Mouse (Mus musculus) c-Kit-negative CD71-positive TER-119-positive erythroid progenitor cells, embryonic 14.5 days (primary cell): ENCODE data around the gene Hoxa2.

ENCODE experiments used
- DNase-seq: peaks from one replicate; pipeline ENCODE4 v3.0.0-alpha.2; 2013; ENCODE audit warnings: low read depth, low spot score

Gene Hoxa2

DNA sequence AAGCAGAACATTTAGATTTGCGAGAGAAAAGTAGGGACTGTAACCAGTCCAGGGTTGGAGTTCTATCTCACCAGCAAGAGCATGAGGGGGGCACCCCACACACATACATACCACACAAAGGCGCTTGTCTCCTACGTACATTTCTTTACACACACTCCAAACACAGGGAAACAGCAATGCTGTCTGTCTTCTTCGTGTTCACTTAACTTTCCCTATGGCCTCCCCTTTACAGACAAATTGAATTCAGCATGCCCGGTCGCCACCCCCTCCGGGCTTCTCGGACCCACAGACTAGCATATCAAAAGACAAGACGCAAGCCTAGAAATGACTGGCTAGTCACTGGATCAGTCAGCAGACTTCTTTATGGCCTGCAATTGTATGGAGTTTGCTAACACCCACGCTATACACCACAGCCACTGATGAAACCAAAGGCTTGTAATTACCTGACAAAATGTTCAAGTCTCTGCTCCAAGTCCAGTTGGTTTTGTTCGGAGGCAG, 15.6 kb upstream of the Hoxa2 start:
- no peak for DNase-seq

GRCm38 (mm10) chr6:52179690-52180089, 15.1 kb upstream of the Hoxa2 start:
- DNase-seq: no peak

- DNase-seq: no peak
These were observed 14.5 kb upstream of the Hoxa2 start for GRCm38 (mm10) chr6:52178918-52179665.

- no peak for DNase-seq
These were observed 13.2 kb upstream of the Hoxa2 start for GRCm38 (mm10) chr6:52177806-52178205.

DNA sequence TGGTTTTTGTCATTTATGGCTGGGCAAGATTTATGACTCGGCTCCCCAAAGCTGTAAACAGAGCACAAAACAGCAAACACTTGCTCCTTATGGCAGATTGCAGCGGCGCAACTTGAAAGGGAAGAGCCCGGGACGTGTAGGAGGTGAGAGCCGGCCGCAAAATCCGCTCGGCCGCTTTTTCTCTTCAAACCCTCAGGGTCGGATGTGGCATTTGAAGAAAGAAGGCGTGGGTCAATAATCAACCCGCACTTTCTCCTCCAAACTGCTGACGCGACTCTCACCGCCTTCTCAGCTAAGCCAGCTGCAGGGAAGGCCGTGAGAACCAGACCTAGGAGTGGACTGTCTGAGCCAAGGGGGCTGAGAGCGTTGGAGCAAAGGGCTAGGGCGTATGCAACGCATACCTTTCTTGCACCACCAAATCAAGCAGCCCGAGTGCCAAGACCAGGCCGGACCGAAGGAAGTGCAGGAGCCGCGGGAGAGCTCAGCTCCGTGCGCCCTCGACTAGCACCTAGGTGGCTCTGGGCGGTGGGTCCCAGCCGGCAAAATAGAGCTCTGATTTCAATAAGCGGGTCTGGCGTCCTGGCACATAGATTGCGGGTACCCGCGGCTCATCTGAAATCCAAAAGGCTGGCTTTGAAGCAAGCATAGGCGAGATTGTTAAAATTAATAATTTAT, 12.6 kb upstream of the Hoxa2 start, which contains the start of gene 5730596B20Rik:
TSS of gene 5730596B20Rik (plus strand) at position 438 of the 675 bp plus-strand sequence.
- no peak for DNase-seq

DNA sequence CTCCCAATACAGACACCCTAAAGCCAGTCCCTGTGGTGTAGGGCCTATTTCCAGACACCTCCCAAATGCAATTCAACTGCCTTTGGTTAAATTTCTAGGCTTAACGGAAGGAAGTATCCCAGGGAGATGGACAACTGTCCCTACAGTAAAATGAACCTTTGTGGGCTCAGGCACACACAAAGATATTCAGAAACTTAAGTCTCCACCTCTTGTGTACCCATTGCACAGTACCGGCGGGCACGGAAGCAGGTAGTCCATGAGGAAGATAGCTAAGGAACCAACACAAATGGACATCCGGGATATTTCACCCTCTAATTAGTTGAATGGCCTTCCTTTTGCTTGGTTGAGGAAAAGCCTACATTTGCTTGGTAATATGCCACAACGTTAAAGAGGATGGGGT, 11.8 kb upstream of the Hoxa2 start:
- no peak for DNase-seq

- DNase-seq: no peak
These were observed 11.2 kb upstream of the Hoxa2 start for GRCm38 (mm10) chr6:52175864-52176263.

GRCm38 (mm10) chr6:52174968-52175751, 10.5 kb upstream of the Hoxa2 start:
- no peak for DNase-seq

- no peak for DNase-seq
These were observed 9.0 kb upstream of the Hoxa2 start for GRCm38 (mm10) chr6:52173648-52174047.

- no peak for DNase-seq
These were observed 7.9 kb upstream of the Hoxa2 start for GRCm38 (mm10) chr6:52172501-52172900.

DNA sequence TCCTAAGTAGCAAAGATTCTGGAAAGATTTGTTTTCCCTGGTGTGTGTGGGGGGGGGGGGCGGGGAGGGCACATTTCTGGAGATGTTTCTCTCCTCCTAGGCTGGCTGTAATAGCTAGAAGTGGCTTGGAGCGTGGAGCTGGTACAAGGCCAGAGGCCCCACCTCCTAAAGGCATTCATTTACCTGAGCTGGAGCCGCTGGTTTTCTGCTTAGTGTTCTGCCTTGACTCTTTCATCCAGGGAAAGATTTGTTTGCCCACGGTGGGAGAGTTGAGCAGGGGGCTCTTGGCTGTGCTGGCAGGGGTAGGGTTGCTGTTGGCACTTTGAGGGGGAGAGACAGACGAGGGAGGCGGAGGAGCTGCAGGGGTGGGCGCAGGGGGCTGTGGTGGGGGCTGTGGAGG, 7.3 kb upstream of the Hoxa2 start:
- no peak for DNase-seq

DNA sequence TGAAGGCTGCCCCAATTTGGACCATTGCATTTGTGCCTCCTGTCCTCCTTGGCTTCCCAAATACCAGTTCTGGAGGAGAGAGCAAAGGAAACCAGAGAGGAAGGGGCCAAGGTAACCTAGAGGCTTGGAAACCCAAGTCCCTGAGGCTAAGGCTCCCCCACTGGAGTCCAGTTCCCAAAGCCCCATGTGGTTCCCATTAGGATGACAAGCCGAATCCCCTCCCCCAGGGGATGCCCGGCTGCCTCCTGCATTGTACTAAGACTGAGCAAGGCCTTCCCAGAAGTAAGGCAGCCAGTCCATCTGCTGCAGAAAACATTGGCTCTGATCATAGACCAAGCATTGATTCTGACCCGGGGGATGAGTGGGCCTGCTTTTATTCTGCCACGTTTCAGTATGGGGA, 6.7 kb upstream of the Hoxa2 start:
- DNase-seq: no peak

DNA sequence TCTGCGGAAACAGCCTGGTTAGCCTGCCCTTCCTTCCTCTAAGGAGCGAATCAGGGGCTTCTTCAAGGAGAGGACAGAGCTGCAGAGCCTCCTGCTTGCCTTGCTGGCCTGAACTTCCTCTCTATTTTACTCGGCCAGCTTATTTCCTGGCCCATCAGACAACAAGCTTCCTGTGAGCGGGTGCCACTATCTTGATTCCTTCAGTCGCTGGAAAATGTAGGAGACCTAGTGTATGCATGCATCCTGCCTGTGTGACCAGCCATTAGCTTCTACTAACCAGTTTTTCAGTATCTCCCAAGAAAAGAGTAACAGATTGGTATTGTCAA, 6.2 kb upstream of the Hoxa2 start:
- DNase-seq: no peak

DNA sequence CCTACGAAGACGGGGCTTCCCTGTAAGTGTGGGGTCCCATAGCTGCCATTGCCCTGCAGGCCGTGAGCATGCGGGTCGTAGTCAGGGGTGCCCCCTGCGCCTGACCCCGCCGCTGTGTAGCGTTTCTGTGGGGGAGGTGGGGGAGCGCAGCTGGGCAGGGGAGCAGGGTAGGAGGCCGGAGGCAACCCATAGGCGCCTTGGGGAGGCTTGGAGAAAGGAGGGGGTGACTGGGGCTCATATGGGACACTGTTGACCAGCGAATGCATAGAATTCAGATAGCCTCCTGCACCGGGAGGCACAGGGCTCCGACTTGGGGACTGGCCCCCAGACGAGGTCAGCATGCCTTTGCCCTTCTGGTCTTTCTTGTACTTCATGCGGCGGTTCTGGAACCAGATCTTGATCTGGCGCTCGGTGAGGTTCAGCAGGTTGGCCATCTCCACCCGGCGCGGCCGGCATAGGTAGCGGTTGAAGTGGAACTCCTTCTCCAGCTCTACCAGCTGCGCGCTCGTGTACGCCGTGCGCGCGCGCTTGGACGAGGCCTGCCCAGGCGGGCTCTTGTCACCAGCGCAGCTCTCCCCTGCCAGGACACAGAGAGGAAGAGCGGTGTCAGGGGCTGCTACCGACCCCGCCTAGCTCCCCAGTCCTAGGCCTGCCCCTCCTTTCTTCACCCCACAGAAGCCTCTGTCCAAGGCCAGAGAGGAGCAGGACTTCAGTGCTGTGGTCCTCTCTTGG, 5.7 kb upstream of the Hoxa2 start:
- DNase-seq: no peak

DNA sequence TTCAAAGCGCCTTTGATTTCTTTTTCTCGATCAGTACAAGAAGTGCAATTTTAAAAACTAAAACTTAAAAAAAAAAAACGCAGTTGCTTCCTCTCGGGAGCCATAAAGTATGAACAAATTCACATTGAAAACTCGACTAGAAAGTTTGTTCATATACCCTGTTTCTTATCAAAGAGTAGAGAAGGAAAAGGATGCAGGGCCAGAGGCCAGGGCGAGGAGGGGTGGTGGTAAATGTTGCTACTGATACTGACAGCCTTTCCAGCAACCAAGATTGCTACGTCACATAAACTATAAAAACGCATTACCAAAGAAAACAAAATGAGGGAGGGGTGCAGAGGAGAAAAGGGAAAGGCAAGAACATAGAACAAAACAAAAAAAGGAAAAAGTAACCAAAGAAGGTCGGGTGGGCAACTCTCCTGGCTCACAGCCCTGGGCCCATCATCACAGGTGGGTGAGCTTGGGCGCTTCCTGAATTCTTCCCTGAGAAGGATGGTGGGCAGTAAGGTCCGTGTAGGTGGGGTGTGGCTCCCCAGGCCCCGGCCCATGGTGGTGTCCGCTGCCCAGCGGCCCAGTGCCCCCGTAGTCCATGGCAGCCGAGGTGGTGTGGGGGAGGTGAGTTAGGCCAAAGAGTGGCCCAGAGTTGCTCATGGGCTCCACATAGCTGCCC, 5.0 kb upstream of the Hoxa2 start:
- no peak for DNase-seq

GRCm38 (mm10) chr6:52168191-52169055, 3.8 kb upstream of the Hoxa2 start:
- DNase-seq: no peak

GRCm38 (mm10) chr6:52167736-52168161, 3.1 kb upstream of the Hoxa2 start:
- no peak for DNase-seq

- no peak for DNase-seq
These were observed 2.5 kb upstream of the Hoxa2 start for GRCm38 (mm10) chr6:52167176-52167575.

- no peak for DNase-seq
These were observed 1.9 kb upstream of the Hoxa2 start for GRCm38 (mm10) chr6:52166431-52167077.
